Mouse (Mus musculus) limb, embryonic 11.5 days (tissue): Measurements from ENCODE around the gene Lmbrd2. TPM values are rescaled to one million over a fixed set of nuclear protein-coding genes. Genes with fewer than 3 reads are reported as not detected.
"Not testable (repeated sequence)": the region's sequence is repeated elsewhere in the genome, so short reads cannot be mapped to it uniquely, and the experiment has no call there.

Experiments
- ATAC-seq: fragments of 200-750 bp; cut with Nextera tagmentation; 2 replicates; pipeline ENCODE4 v1.8.0; 2017; ENCODE audit warnings: low read depth; ENCODE audit not compliant: insufficient number of reproducible peaks, low FRiP score, low TSS enrichment
- DNase-seq: peaks from one replicate; pipeline ENCODE4 v3.0.0-alpha.2; 2015; ENCODE audit warnings: low spot score
- H3K27ac ChIP-seq: fragments of 300-500 bp; sonication (generic); replicated peaks from 2 replicates; pipeline ENCODE4 v1.5.1; 2014; ENCODE audit warnings: low read depth, mild to moderate bottlenecking, low read length
- H3K27me3 ChIP-seq: fragments of 300-500 bp; sonication (generic); 2 replicates; pipeline ENCODE4 v1.6.1; 2014; ENCODE audit warnings: mild to moderate bottlenecking, low read length, mixed read lengths; ENCODE audit not compliant: control insufficient read depth, insufficient read depth
- H3K36me3 ChIP-seq: fragments of 300-500 bp; sonication (generic); 2 replicates; pipeline ENCODE4 v1.6.1; 2014; ENCODE audit warnings: mild to moderate bottlenecking, low read length, moderate library complexity, mixed read lengths; ENCODE audit not compliant: control insufficient read depth, insufficient read depth
- H3K4me1 ChIP-seq: fragments of 300-500 bp; sonication (generic); 2 replicates; pipeline ENCODE4 v1.6.1; 2014; ENCODE audit warnings: low read length, mixed read lengths; ENCODE audit not compliant: control insufficient read depth, insufficient read depth
- H3K4me2 ChIP-seq: fragments of 300-500 bp; sonication (generic); 2 replicates; pipeline ENCODE4 v1.6.1; 2014; ENCODE audit warnings: low read depth, mild to moderate bottlenecking, moderate library complexity; ENCODE audit not compliant: severe bottlenecking
- H3K4me3 ChIP-seq: fragments of 300-500 bp; sonication (generic); 2 replicates; pipeline ENCODE4 v1.5.1; 2014; ENCODE audit warnings: low read depth, low read length
- H3K9ac ChIP-seq: fragments of 300-500 bp; sonication (generic); 2 replicates; pipeline ENCODE4 v1.6.1; 2014; ENCODE audit warnings: mild to moderate bottlenecking, low read length
- H3K9me3 ChIP-seq: fragments of 300-500 bp; sonication (generic); 2 replicates; pipeline ENCODE4 v1.6.1; 2016; ENCODE audit warnings: low read length; ENCODE audit not compliant: control insufficient read depth
- WGBS: fragments of 180-500 bp; shearing (Covaris S2); extraction: QIAGEN DNeasy Blood & Tissue Kit; methylation state at CpG from one replicate; pipeline ENCODE4 v1.1.7; 2014; 5-methylcytosine and 5-hydroxymethylcytosine counted together
- polyA plus RNA-seq: library from polyadenylated mRNA; unstranded; fragments of >200 nt; fragmentation: Nextera tagmentation; extraction: Ambion mirVana; gene quantifications from 2 replicates; pipeline ENCODE4 v1.2.1, GENCODE M21; 2014

Lmbrd2 gene
- polyA plus RNA-seq, 1 experiment from 2014 or later, result 2.8 TPM

- H3K9me3 ChIP-seq, result no peaks in the 10 kb centered on the region
- H3K4me2 ChIP-seq, result no peak within 1 kb of the TSS
- ATAC-seq (no peak), DNase-seq (no peak)
- H3K4me1 ChIP-seq, result no peaks in the 10 kb centered on the region
- H3K36me3 ChIP-seq, result no peaks in the 10 kb centered on the region
- H3K27me3 ChIP-seq, result no peaks in the 10 kb centered on the region
- H3K27ac ChIP-seq, result no peak within 1 kb of the TSS
- H3K9ac ChIP-seq, result no peak within 1 kb of the TSS
- no peak within 1 kb of the TSS for H3K4me3 ChIP-seq
These were observed 15.0 kb downstream of the Lmbrd2 start, which contains the start of gene Skp2 for GRCm38 (mm10) chr15:9155325-9155724. TSS of gene Skp2 (minus strand) at chr15:9155425.

DNA sequence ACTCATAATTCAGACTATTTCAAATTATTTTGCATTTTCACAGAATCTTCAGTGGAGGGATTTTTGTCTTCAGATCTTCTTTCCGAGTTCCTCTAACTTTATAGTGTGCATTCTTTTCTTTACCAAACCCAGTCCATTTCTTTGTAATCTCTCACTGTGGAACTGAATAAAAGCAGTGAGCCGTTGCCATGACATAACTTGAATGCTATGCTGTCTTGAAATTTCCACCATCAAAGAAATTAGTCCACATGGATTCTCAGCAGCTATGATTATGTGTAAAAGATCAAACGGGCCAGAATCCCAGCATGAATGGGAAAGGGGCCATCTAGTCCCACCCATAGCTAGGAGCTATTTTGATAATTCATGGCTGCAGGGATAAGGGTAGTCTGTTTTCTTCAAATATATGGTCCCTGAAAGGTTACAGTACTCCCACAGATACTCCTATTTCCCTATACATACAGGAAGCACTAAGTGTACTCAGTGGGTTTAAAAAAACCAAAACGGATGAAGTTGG is 22.3 kb downstream of the Lmbrd2 start:
- Histone ChIP-seq H3K27ac (no peak overlapping the region), H3K27me3 (no peaks in the 10 kb centered on the region), H3K4me2 (no peak overlapping the region), H3K4me1 (no peaks in the 10 kb centered on the region), H3K9ac (no peak overlapping the region), H3K4me3 (no peak overlapping the region), H3K36me3 (no peaks in the 10 kb centered on the region), H3K9me3 (no peaks in the 10 kb centered on the region)
- DNase-seq (no peak), ATAC-seq (no peak)
- WGBS, result 88% methylated on average over 4 of the region's 4 CpGs

DNA sequence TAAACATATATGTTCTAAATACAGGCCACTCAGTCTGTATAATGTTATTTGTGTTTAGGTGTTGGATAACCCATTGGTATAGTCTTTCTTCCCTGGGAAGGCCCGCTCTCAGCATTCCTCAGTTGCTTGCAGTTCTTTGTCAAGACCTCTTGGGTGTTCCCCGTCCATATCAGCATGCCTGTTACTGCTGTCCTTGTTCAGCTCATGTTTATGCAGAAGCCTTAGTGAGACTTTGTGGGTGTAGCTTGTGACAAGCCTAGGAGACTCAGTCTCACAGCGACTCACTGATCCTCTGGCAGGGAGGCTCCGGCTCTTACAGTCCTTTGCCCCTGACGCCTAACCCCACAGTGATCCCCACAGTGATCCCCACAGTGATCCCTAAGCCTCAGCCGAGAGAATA is 23.8 kb downstream of the Lmbrd2 start:
- Histone ChIP-seq H3K36me3 (no peaks in the 10 kb centered on the region), H3K4me2 (no peak overlapping the region), H3K9me3 (no peaks in the 10 kb centered on the region), H3K4me3 (no peak overlapping the region), H3K9ac (no peak overlapping the region), H3K27ac (no peak overlapping the region), H3K27me3 (no peaks in the 10 kb centered on the region), H3K4me1 (no peaks in the 10 kb centered on the region)
- ATAC-seq (no peak), DNase-seq (no peak)
- 75% methylated on average over 6 of the region's 6 CpGs for WGBS

- no peak overlapping the region for H3K4me2 ChIP-seq
- WGBS, result 98% methylated on average over 3 of the region's 3 CpGs
- H3K9me3 ChIP-seq, result no peaks in the 10 kb centered on the region
- 0 out of 2 replicates have a peak, but pooled peaks cover 2% of the 10 kb centered on the region for H3K36me3 ChIP-seq
- H3K27ac ChIP-seq, result no peak overlapping the region
- no peak overlapping the region for H3K9ac ChIP-seq
- no peaks in the 10 kb centered on the region for H3K27me3 ChIP-seq
- DNase-seq (no peak), ATAC-seq (no peak)
- H3K4me1 ChIP-seq, result no peaks in the 10 kb centered on the region
- H3K4me3 ChIP-seq, result no peak overlapping the region
These were observed 36.7 kb downstream of the Lmbrd2 start for GRCm38 (mm10) chr15:9177038-9177437.

GRCm38 (mm10) chr15:9183995-9184394 is 43.6 kb downstream of the Lmbrd2 start:
- H3K4me3 ChIP-seq, result no peak overlapping the region
- DNase-seq, result no peak
- no peaks in the 10 kb centered on the region for H3K36me3 ChIP-seq
- H3K9ac ChIP-seq, result no peak overlapping the region
- H3K27ac ChIP-seq, result no peak overlapping the region
- no peak for ATAC-seq
- no peaks in the 10 kb centered on the region for H3K9me3 ChIP-seq
- no peaks in the 10 kb centered on the region for H3K4me1 ChIP-seq
- WGBS, result 96% methylated on average over 5 of the region's 5 CpGs
- no peak overlapping the region for H3K4me2 ChIP-seq
- no peaks in the 10 kb centered on the region for H3K27me3 ChIP-seq

- 78% methylated on average over 2 of the region's 2 CpGs for WGBS
- Histone ChIP-seq H3K4me2 (no peak overlapping the region), H3K9ac (no peak overlapping the region), H3K4me1 (no peaks in the 10 kb centered on the region), H3K4me3 (no peak overlapping the region), H3K27ac (no peak overlapping the region), H3K27me3 (no peaks in the 10 kb centered on the region), H3K9me3 (no peaks in the 10 kb centered on the region), H3K36me3 (no peaks in the 10 kb centered on the region)
- ATAC-seq (no peak), DNase-seq (no peak)
These were observed 49.4 kb downstream of the Lmbrd2 start for GRCm38 (mm10) chr15:9189796-9190195.

- DNase-seq, H3K9ac ChIP-seq: not testable (repeated sequence)
These were observed 52.3 kb downstream of the Lmbrd2 start for GRCm38 (mm10) chr15:9192685-9193084.

GRCm38 (mm10) chr15:9198421-9198820 is 58.1 kb downstream of the Lmbrd2 start:
- no peak overlapping the region for H3K4me3 ChIP-seq
- no peak overlapping the region for H3K4me2 ChIP-seq
- no peak overlapping the region for H3K9ac ChIP-seq
- no peaks in the 10 kb centered on the region for H3K9me3 ChIP-seq
- H3K36me3 ChIP-seq, result no peaks in the 10 kb centered on the region
- ATAC-seq (no peak), DNase-seq (no peak)
- no peaks in the 10 kb centered on the region for H3K27me3 ChIP-seq
- H3K27ac ChIP-seq, result no peak overlapping the region
- WGBS, result 67% methylated on average over 6 of the region's 6 CpGs
- no peaks in the 10 kb centered on the region for H3K4me1 ChIP-seq

More at GRCm38 (mm10) chr15:9192685-9193084, 52.3 kb downstream of the Lmbrd2 start:
- not testable (repeated sequence) for H3K4me1 ChIP-seq, H3K27me3 ChIP-seq, H3K36me3 ChIP-seq, H3K4me2 ChIP-seq, H3K4me3 ChIP-seq, ATAC-seq, H3K9me3 ChIP-seq, H3K27ac ChIP-seq

GRCm38 (mm10) chr15:9211891-9212290 is 71.5 kb downstream of the Lmbrd2 start:
- ATAC-seq (no peak), DNase-seq (no peak)
- H3K27ac ChIP-seq, result no peak overlapping the region
- no peak overlapping the region for H3K9ac ChIP-seq
- H3K4me3 ChIP-seq, result no peak overlapping the region
- H3K36me3 ChIP-seq, result no peaks in the 10 kb centered on the region
- H3K4me1 ChIP-seq, result no peaks in the 10 kb centered on the region
- no peaks in the 10 kb centered on the region for H3K9me3 ChIP-seq
- no peak overlapping the region for H3K4me2 ChIP-seq
- no peaks in the 10 kb centered on the region for H3K27me3 ChIP-seq
